Mouse (Mus musculus) kidney, adult 2 months (tissue): ENCODE measurements around the gene Gan.

Source experiments
- CTCF ChIP-seq: fragments of 200-500 bp; conservative IDR thresholded peaks from 2 replicates; pipeline ENCODE4 v1.5.1; 2011; ENCODE audit warnings: low read depth, mild to moderate bottlenecking, control low read depth, low read length, moderate library complexity, mixed read lengths; ENCODE audit not compliant: insufficient read depth, insufficient read length
- POLR2A ChIP-seq: fragments of 200-500 bp; IDR thresholded peaks from one replicate; pipeline ENCODE4 v1.6.1; 2011; ENCODE audit warnings: low read depth, low read length, control low read depth

DNA sequence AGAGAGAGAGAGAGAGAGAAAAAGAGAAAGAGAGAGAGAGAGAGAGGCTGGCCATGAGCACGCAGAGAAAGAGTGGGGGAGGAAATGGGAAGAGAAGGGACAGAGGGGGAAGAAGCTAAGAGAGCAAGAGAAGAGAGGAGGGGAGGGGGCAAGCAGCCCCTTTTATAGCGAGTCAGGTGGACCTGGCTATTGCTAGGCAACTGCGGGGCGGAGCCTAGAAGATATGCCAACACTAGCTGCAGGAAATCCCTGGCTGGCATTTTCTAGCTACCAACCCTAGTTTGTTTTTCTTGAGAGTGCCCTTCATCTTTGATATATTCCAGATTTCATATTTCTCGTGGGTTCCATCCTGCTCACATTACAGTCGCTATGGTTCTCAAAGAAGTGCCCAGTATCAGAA is 42.8 kb upstream of the Gan start:
- TF ChIP-seq CTCF (no peak), POLR2A (no peak)
